ENCODE assay signal across 28 mouse cellular contexts in the genomic region with DNA sequence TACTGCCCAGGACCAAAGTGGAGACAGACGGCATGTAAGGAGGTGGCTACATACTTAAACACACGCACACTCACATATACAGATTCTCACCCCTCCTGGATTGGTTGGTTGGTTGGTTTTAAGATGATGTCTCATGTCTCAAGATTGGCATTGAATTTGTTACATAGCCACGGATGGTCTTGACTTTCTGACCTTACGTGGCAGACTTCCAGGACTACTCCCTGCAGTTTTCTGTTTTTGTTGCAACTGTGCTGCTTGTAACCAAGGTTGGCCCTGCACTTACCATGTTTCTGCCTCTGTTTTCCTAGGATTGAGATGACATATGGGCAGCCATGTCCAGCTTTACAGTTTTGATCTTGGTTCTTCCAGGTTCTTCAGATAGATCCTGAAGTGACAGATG. TPM values are rescaled to one million over a fixed set of nuclear protein-coding genes. Genes with fewer than 3 reads are reported as not detected.
A peak's percentile ranks its signal among the peaks of the same experiment; 100 is the strongest.
DNase-seq lines count a peak whose midpoint lies in the region; ATAC-seq and TF ChIP-seq lines count a peak whose summit lies in the region.
"Had no signal": no experiment of that assay in that cellular context is flagged by ENCODE, and none has a peak within 500 bp of the region (broad histone marks: within the 10 kb centered on the region; RNA-seq: fewer than 3 reads in every experiment).

No protein-coding gene starts in this region.

- H3K4me1 ChIP-seq in hindbrain, embryonic 13.5 days (replicated peaks) = peaks cover 18% of the 10 kb centered on the region
- H3K4me1 ChIP-seq in hindbrain, postnatal 0 days (ENCODE audit: insufficient read depth, low read length) = peaks cover 6% of the 10 kb centered on the region
- peaks cover 9% of the 10 kb centered on the region; the same call in 1 of the 2 replicates for H3K4me1 ChIP-seq in liver, postnatal 0 days (ENCODE audit: insufficient read depth)

- TF ChIP-seq EP300 in liver, postnatal 0 days (IDR thresholded peaks at IDR 0.05; ENCODE audit: low read depth) = no peak

- H3K4me3 ChIP-seq in hindbrain, embryonic 13.5 days = no peak overlapping the region
- H3K4me3 ChIP-seq in hindbrain, postnatal 0 days (ENCODE audit: low read length) = no peak overlapping the region
- H3K4me3 ChIP-seq in liver, postnatal 0 days (ENCODE audit: low read depth, low read length) = no peak overlapping the region
- H3K4me3 ChIP-seq in gastrocnemius, adult 2 months = no peak overlapping the region
- H3K4me3 ChIP-seq: embryonic facial prominence, embryonic 13.5 days; embryonic facial prominence, embryonic 15.5 days; erythroblast, embryonic 14.5 days; forebrain, embryonic 10.5 days; forebrain, embryonic 12.5 days had no signal

- no peak for ATAC-seq in hindbrain, embryonic 13.5 days (ENCODE audit: low FRiP score)
- ATAC-seq in hindbrain, postnatal 0 days = no peak
- no peak for ATAC-seq in liver, postnatal 0 days
- ATAC-seq: activated CD4-positive, CD25-positive, alpha-beta regulatory T cell, adult 4 months; CD4-positive, CD25-positive, alpha-beta regulatory T cell, adult 4 months; forebrain, embryonic 14.5 days; forebrain, embryonic 16.5 days; Patski had no signal

- 91% methylated on average over 4 of the region's 4 CpGs for WGBS in hindbrain, embryonic 13.5 days
- WGBS in hindbrain, postnatal 0 days = 87% methylated on average over 4 of the region's 4 CpGs
- WGBS in liver, postnatal 0 days (ENCODE audit: insufficient replicate concordance) = 90% methylated on average over 4 of the region's 4 CpGs

- no peak for TF ChIP-seq CTCF in hindbrain, postnatal 0 days (IDR thresholded peaks at IDR 0.05; ENCODE audit: low read depth)
- TF ChIP-seq CTCF in liver, postnatal 0 days (IDR thresholded peaks at IDR 0.05; ENCODE audit: low read depth) = no peak
- no peak for TF ChIP-seq CTCF in gastrocnemius, adult 2 months (IDR thresholded peaks at IDR 0.05)

- H3K9ac ChIP-seq in hindbrain, embryonic 13.5 days = peak overlapping the region; percentile 20; the same call in 1 of the 2 replicates
- no peak overlapping the region for H3K9ac ChIP-seq in hindbrain, postnatal 0 days (replicated peaks; ENCODE audit: low read length)
- no peak overlapping the region for H3K9ac ChIP-seq in liver, postnatal 0 days (replicated peaks)
- H3K9ac ChIP-seq: embryonic facial prominence, embryonic 13.5 days; embryonic facial prominence, embryonic 15.5 days; forebrain, embryonic 12.5 days had no signal

- peaks cover 74% of the 10 kb centered on the region for H3K36me3 ChIP-seq in hindbrain, embryonic 13.5 days
- H3K36me3 ChIP-seq in hindbrain, postnatal 0 days (ENCODE audit: insufficient read depth, low read length) = peaks cover 42% of the 10 kb centered on the region
- H3K36me3 ChIP-seq in liver, postnatal 0 days (replicated peaks; ENCODE audit: insufficient read depth, low read length) = peaks cover 74% of the 10 kb centered on the region

- DNase-seq in adrenal gland, adult 2 months = peak; percentile 60
- DNase-seq in adrenal gland, postnatal 4 days (ENCODE audit: low spot score in 2 of 2) = no peak
- DNase-seq in hindbrain, postnatal 0 days (ENCODE audit: low spot score) = no peak
- no peak for DNase-seq in liver, postnatal 0 days
- DNase-seq in liver = no peak
- peak; percentile 30 to 57 for DNase-seq in adrenal gland, postnatal 36 days
- DNase-seq in gastrocnemius, adult 2 months = no peak
- DNase-seq: B cell, adult 2 months; cerebellum, adult 11 months; cerebellum, adult 18-20 months; cerebellum, adult 8-10 months; cerebellum, adult 9-11 months; cerebellum, postnatal 14 days; cerebellum, postnatal 36 days; embryo, embryonic 11 days had no signal

- H3K9me3 ChIP-seq in hindbrain, embryonic 13.5 days = no peaks in the 10 kb centered on the region
- no peaks in the 10 kb centered on the region for H3K9me3 ChIP-seq in hindbrain, postnatal 0 days (ENCODE audit: low read length)
- H3K9me3 ChIP-seq in liver, postnatal 0 days (ENCODE audit: low read length) = no peaks in the 10 kb centered on the region
- H3K9me3 ChIP-seq: embryonic facial prominence, embryonic 13.5 days; embryonic facial prominence, embryonic 15.5 days; forebrain, embryonic 10.5 days; forebrain, embryonic 12.5 days; G1E had no signal

- no peaks in the 10 kb centered on the region for H3K27me3 ChIP-seq in hindbrain, embryonic 13.5 days
- no peaks in the 10 kb centered on the region for H3K27me3 ChIP-seq in hindbrain, postnatal 0 days (ENCODE audit: insufficient read depth, low read length)
- no peaks in the 10 kb centered on the region for H3K27me3 ChIP-seq in liver, postnatal 0 days (ENCODE audit: insufficient read depth, low read length)
- H3K27me3 ChIP-seq: CH12.LX; embryonic facial prominence, embryonic 13.5 days; embryonic facial prominence, embryonic 15.5 days; forebrain, embryonic 12.5 days; Patski had no signal

- H3K27ac ChIP-seq in hindbrain, embryonic 13.5 days = no peak overlapping the region
- no peak overlapping the region for H3K27ac ChIP-seq in hindbrain, postnatal 0 days
- 0 out of 2 replicates have a peak overlapping the region, but pooled peaks have one; percentile 0 for H3K27ac ChIP-seq in liver, postnatal 0 days (ENCODE audit: low read depth)
- no peak overlapping the region for H3K27ac ChIP-seq in gastrocnemius, adult 2 months
- H3K27ac ChIP-seq: embryonic facial prominence, embryonic 13.5 days; embryonic facial prominence, embryonic 15.5 days; forebrain, embryonic 10.5 days; forebrain, embryonic 12.5 days had no signal

- intact Hi-C loops in gastrocnemius, adult 2 months (cut with DNase I) = loop anchor here (10.0 kb wide), 1 partner anchor 383 kb away; the partner anchor contains the start of gene Fam76a

- no peak overlapping the region for H3K4me2 ChIP-seq in hindbrain, embryonic 13.5 days
- no peak overlapping the region for H3K4me2 ChIP-seq in hindbrain, postnatal 0 days (ENCODE audit: low read depth, low read length)
- H3K4me2 ChIP-seq in liver, postnatal 0 days (ENCODE audit: low read depth, low read length) = no peak overlapping the region
- H3K4me2 ChIP-seq: embryonic facial prominence, embryonic 13.5 days; embryonic facial prominence, embryonic 15.5 days; forebrain, embryonic 12.5 days had no signal

RNA-seq across cellular contexts. Expression of gene Dnajc8, which starts 6.1 kb away (rescaled TPM):
- 100 to 1,000 TPM in 1 of 2 experiments, 10 to 100 TPM in 1; 93.2 to 112 TPM for total RNA-seq in adrenal gland, adult 2 months (2021)
- 8.5 and 11.2 TPM in 2 replicates for polyA plus RNA-seq in adrenal gland, adult 2 months (2012; rRNA removed)
- total RNA-seq in adrenal gland, postnatal 4 days (2021) = 100 to 1,000 TPM; 110 to 116 TPM
- 154 and 156 TPM in 2 replicates for polyA plus RNA-seq in hindbrain, embryonic 13.5 days (2015; fragmentation: Nextera tagmentation; extraction: Ambion mirVana)
- total RNA-seq in hindbrain, postnatal 0 days (2014; rRNA removed) = 64.6 and 95.5 TPM in 2 replicates
- 142 and 162 TPM in 2 replicates for polyA plus RNA-seq in hindbrain, postnatal 0 days (2015; fragmentation: Nextera tagmentation; extraction: Ambion mirVana)
- 70.7 and 71.5 TPM in 2 replicates for polyA plus RNA-seq in liver, postnatal 0 days (2015; fragmentation: Nextera tagmentation; extraction: Ambion mirVana)
- total RNA-seq in adrenal gland, postnatal 36 days (2021) = 10 to 100 TPM; 88.0 to 95.5 TPM
- total RNA-seq in gastrocnemius, adult 2 months (2021) = 10 to 100 TPM; 47.2 to 59.3 TPM

RNA-seq across cellular contexts. Expression of gene Atpif1, which starts 8.0 kb away (rescaled TPM):
- total RNA-seq in adrenal gland, adult 2 months (2021) = 100 to 1,000 TPM; 369 to 456 TPM
- polyA plus RNA-seq in adrenal gland, adult 2 months (2012; rRNA removed) = 31.5 and 38.6 TPM in 2 replicates
- total RNA-seq in adrenal gland, postnatal 4 days (2021) = 100 to 1,000 TPM; 533 to 549 TPM
- 1,428 and 1,433 TPM in 2 replicates for polyA plus RNA-seq in hindbrain, embryonic 13.5 days (2015; fragmentation: Nextera tagmentation; extraction: Ambion mirVana)
- total RNA-seq in hindbrain, postnatal 0 days (2014; rRNA removed) = 341 and 518 TPM in 2 replicates
- polyA plus RNA-seq in hindbrain, postnatal 0 days (2015; fragmentation: Nextera tagmentation; extraction: Ambion mirVana) = 1,637 and 1,748 TPM in 2 replicates
- 935 and 945 TPM in 2 replicates for polyA plus RNA-seq in liver, postnatal 0 days (2015; fragmentation: Nextera tagmentation; extraction: Ambion mirVana)
- total RNA-seq in adrenal gland, postnatal 36 days (2021) = 100 to 1,000 TPM; 352 to 374 TPM
- 10 to 100 TPM; 41.0 to 60.0 TPM for total RNA-seq in gastrocnemius, adult 2 months (2021)

RNA-seq across cellular contexts. Expression of gene Ptafr, which starts 22.5 kb away (rescaled TPM):
- 1 to 10 TPM in 1 of 2 experiments, under 1 TPM in 1; 0.98 to 3.2 TPM for total RNA-seq in adrenal gland, adult 2 months (2021)
- 1.6 and 2.2 TPM in 2 replicates for polyA plus RNA-seq in adrenal gland, adult 2 months (2012; rRNA removed)
- total RNA-seq in adrenal gland, postnatal 4 days (2021) = 1 to 10 TPM; 2.1 to 2.4 TPM
- 0.82 and 0.83 TPM in 2 replicates for polyA plus RNA-seq in hindbrain, embryonic 13.5 days (2015; fragmentation: Nextera tagmentation; extraction: Ambion mirVana)
- 0.32 and 0.63 TPM in 2 replicates for total RNA-seq in hindbrain, postnatal 0 days (2014; rRNA removed)
- polyA plus RNA-seq in hindbrain, postnatal 0 days (2015; fragmentation: Nextera tagmentation; extraction: Ambion mirVana) = 0.61 and 0.64 TPM in 2 replicates
- 1.0 and 1.3 TPM in 2 replicates for polyA plus RNA-seq in liver, postnatal 0 days (2015; fragmentation: Nextera tagmentation; extraction: Ambion mirVana)
- total RNA-seq in adrenal gland, postnatal 36 days (2021) = 1 to 10 TPM; 1.6 to 2.1 TPM
- under 1 TPM; 0.56 to 0.98 TPM for total RNA-seq in gastrocnemius, adult 2 months (2021)
- polyA plus RNA-seq: Patski had no signal

RNA-seq across cellular contexts. Expression of gene Sesn2, which starts 31.1 kb away (rescaled TPM):
- 10 to 100 TPM; 15.6 to 32.1 TPM for total RNA-seq in adrenal gland, adult 2 months (2021)
- polyA plus RNA-seq in adrenal gland, adult 2 months (2012; rRNA removed) = 16.3 and 20.1 TPM in 2 replicates
- total RNA-seq in adrenal gland, postnatal 4 days (2021) = 10 to 100 TPM; 12.5 to 14.3 TPM
- polyA plus RNA-seq in hindbrain, embryonic 13.5 days (2015; fragmentation: Nextera tagmentation; extraction: Ambion mirVana) = 6.6 and 8.1 TPM in 2 replicates
- 22.8 and 25.7 TPM in 2 replicates for total RNA-seq in hindbrain, postnatal 0 days (2014; rRNA removed)
- 18.3 and 19.9 TPM in 2 replicates for polyA plus RNA-seq in hindbrain, postnatal 0 days (2015; fragmentation: Nextera tagmentation; extraction: Ambion mirVana)
- 7.3 and 8.7 TPM in 2 replicates for polyA plus RNA-seq in liver, postnatal 0 days (2015; fragmentation: Nextera tagmentation; extraction: Ambion mirVana)
- 10 to 100 TPM; 12.9 to 24.8 TPM for total RNA-seq in adrenal gland, postnatal 36 days (2021)
- 1 to 10 TPM; 1.5 to 2.1 TPM for total RNA-seq in gastrocnemius, adult 2 months (2021)

Comparison
In these comparisons a context has a peak if more than half of its experiments do, and no peak if none do; other contexts are left out.
1. DNase-seq: peak in adrenal gland, adult 2 months (single experiment) and adrenal gland, postnatal 36 days (2 of 2); none in adrenal gland, postnatal 4 days (0 of 2), hindbrain, postnatal 0 days (single experiment), liver, postnatal 0 days (single experiment), liver (single experiment) and gastrocnemius, adult 2 months (single experiment).